Mouse (Mus musculus) small intestine, adult 2 months (tissue): ENCODE results near the gene Gm21833.

Source experiments
- CTCF ChIP-seq: fragments of 200-500 bp; IDR thresholded peaks from 2 replicates; pipeline ENCODE4 v1.5.1; 2012; ENCODE audit warnings: low read depth, mild to moderate bottlenecking, control low read depth, inconsistent platforms, low read length, moderate library complexity, mixed read lengths; ENCODE audit not compliant: insufficient replicate concordance, insufficient read length; ENCODE audit errors: extremely low read depth
- POLR2A ChIP-seq: fragments of 200-500 bp; IDR thresholded peaks from 2 replicates; pipeline ENCODE4 v1.6.1; 2012; ENCODE audit warnings: low read depth, mild to moderate bottlenecking, control low read depth, inconsistent platforms, low read length, moderate library complexity

GRCm38 (mm10) chr16:82796489-82796888 lies 31.7 kb upstream of the Gm21833 start:
- no peak for TF ChIP-seq CTCF
- no peak for TF ChIP-seq POLR2A
